Mouse (Mus musculus): ENCODE results near the gene Cd63. TPM values are rescaled to one million over a fixed set of nuclear protein-coding genes. Genes with fewer than 3 reads are reported as not detected.

Gene Cd63
- polyA plus RNA-seq, 1 experiment, result 35.7 TPM

DNA sequence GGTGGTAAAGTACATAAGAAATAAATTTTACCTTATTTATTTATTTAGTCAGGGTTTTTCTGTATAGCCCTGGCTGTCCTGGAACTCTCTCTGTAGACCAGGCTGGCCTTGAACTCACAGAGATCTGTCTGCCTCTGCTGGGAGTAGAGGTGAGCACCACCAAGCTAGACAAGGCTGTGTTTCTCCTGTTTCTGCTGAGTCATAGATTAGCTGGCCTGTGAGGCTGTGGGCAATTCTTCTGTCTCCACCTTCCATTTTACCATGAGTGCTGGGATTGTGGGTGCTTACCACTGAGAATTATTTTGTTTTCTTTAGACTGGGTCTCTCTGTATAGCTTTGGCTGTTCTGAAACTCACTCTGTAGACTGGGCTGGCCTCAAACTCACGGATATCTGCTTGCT lies 620 bp downstream of the Cd63 start:
- H3K27ac ChIP-seq (ENCODE audit: insufficient read depth, low read length), result no peak overlapping the region
- 70% methylated on average over 1 of the region's 1 CpGs for WGBS
- no peak for TF ChIP-seq CTCF (IDR thresholded peaks at IDR 0.05; ENCODE audit: extremely low read depth, insufficient read depth, insufficient read length, insufficient replicate concordance)
- no peak for TF ChIP-seq POLR2A (IDR thresholded peaks at IDR 0.05; ENCODE audit: low read depth, low read length)
- peaks cover 2% of the 10 kb centered on the region; the same call in 1 of the 2 replicates for H3K4me1 ChIP-seq (ENCODE audit: control insufficient read depth, insufficient read depth, insufficient read length)
- no peaks in the 10 kb centered on the region for H3K27me3 ChIP-seq (ENCODE audit: control insufficient read depth, insufficient read depth, low read length)
- no peaks in the 10 kb centered on the region for H3K36me3 ChIP-seq (ENCODE audit: control insufficient read depth, insufficient read depth, low read length)
- no peak overlapping the region for H3K4me3 ChIP-seq (ENCODE audit: extremely low read depth, insufficient read depth, insufficient read length)
- DNase-seq (ENCODE audit: low read depth in 1 of 2, low spot score in 2 of 2), result no peak

DNA sequence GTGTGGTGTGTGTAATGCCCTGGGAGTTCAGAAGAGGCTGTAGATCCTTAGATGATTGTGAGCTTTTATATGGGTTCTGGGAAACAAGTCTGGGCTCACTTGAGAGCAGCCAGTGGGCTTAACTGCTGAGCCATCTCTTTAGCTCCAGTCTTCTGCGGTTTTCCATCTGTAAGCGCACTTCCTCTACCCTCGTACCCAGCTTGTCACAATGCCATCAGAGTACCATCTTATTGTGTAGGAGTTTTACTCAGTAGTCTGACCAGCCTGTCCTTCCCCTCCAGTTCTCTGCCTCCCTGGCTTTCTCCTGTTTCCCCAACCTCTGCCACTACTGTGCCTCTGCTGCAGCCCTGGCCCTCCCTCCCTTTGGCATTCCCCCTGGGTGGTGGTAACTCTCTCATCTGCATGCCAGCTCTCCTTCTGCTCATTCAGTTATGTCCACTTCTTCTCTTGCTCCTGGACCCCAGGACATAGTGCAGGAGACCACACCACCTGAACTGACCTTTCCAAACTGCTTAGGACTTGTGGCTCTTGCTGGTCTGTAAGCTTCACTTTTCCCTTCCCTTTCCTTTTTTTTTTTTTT lies 1.7 kb downstream of the Cd63 start:
- whole genome bisulfite sequencing, result 19% methylated on average over 3 of the region's 3 CpGs
- H3K4me3 ChIP-seq (ENCODE audit: extremely low read depth, insufficient read depth, insufficient read length), result no peak overlapping the region
- DNase-seq (ENCODE audit: low read depth in 1 of 2, low spot score in 2 of 2), result no peak
- no peaks in the 10 kb centered on the region for H3K36me3 ChIP-seq (ENCODE audit: control insufficient read depth, insufficient read depth, low read length)
- H3K27me3 ChIP-seq (ENCODE audit: control insufficient read depth, insufficient read depth, low read length), result no peaks in the 10 kb centered on the region
- H3K4me1 ChIP-seq (ENCODE audit: control insufficient read depth, insufficient read depth, insufficient read length), result peaks cover 2% of the 10 kb centered on the region; the same call in 1 of the 2 replicates
- TF ChIP-seq POLR2A (IDR thresholded peaks at IDR 0.05; ENCODE audit: low read depth, low read length), result no peak
- no peak for TF ChIP-seq CTCF (IDR thresholded peaks at IDR 0.05; ENCODE audit: extremely low read depth, insufficient read depth, insufficient read length, insufficient replicate concordance)
- no peak overlapping the region for H3K27ac ChIP-seq (ENCODE audit: insufficient read depth, low read length)

DNA sequence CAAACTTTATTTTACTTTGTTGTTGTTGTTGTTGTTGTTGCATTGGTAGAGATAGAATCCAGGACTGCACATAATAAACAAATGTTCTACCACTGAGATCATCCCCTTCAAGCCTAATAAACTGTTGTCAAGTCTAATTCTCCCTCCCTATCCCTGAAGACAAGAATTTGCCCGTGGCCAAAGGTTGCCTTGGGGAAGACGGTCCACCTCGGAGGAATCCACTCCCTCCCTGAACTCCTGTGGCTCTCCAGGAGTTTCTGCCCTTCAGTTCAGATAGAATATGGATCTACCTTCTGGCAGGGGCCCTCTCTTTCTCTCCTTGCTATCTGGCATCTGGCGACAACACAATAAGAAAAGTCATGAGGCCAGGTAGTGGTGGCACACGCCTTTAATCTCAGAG lies 4.0 kb downstream of the Cd63 start:
- peaks cover 6% of the 10 kb centered on the region for H3K4me1 ChIP-seq (ENCODE audit: control insufficient read depth, insufficient read depth, insufficient read length)
- TF ChIP-seq POLR2A (IDR thresholded peaks at IDR 0.05; ENCODE audit: low read depth, low read length) (no peak), CTCF (IDR thresholded peaks at IDR 0.05; ENCODE audit: extremely low read depth, insufficient read depth, insufficient read length, insufficient replicate concordance) (no peak)
- H3K4me3 ChIP-seq (ENCODE audit: extremely low read depth, insufficient read depth, insufficient read length), result no peak overlapping the region
- peaks cover 7% of the 10 kb centered on the region for H3K27me3 ChIP-seq (ENCODE audit: control insufficient read depth, insufficient read depth, low read length)
- no peaks in the 10 kb centered on the region for H3K36me3 ChIP-seq (ENCODE audit: control insufficient read depth, insufficient read depth, low read length)
- no peak overlapping the region for H3K27ac ChIP-seq (ENCODE audit: insufficient read depth, low read length)
- WGBS, result 90% methylated on average over 5 of the region's 5 CpGs
- DNase-seq (ENCODE audit: low read depth in 1 of 2, low spot score in 2 of 2), result no peak

DNA sequence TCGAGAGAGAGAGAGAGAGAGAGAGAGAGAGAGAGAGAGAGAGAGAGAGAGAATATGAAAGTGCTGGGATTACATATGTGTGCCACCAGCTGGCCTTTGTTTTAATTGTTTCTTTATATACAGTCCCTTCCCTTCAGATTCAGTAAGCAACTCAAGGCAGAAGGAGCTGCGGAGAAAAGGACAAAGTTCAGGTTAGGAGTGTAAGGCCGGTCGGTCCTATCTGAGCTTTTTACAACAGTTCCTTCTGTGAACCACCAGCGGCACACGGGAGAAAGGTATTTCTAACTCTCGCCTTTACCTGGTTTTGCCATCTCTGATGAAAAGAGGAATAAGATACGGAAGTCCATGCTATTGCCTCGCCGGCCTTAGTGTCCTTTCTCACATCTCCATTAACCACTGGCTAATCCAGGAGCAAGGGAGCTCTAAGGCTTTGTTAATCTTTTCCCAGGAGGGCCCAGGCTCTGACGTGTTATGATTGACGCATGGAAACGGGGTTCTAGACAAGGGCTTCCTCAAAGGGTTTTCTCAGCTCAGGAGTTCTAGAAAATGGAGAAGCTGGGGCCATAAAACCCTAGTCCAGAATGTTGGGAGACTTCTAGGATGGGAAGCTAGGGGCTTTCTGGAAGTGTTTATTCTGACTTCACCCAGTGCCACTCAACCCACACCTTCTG lies 8.1 kb downstream of the Cd63 start:
- no peak overlapping the region for H3K27ac ChIP-seq (ENCODE audit: insufficient read depth, low read length)
- no peak for DNase-seq (ENCODE audit: low read depth in 1 of 2, low spot score in 2 of 2)
- H3K36me3 ChIP-seq (ENCODE audit: control insufficient read depth, insufficient read depth, low read length), result no peaks in the 10 kb centered on the region
- peaks cover 9% of the 10 kb centered on the region; the same call in 1 of the 2 replicates for H3K4me1 ChIP-seq (ENCODE audit: control insufficient read depth, insufficient read depth, insufficient read length)
- peaks cover 14% of the 10 kb centered on the region for H3K27me3 ChIP-seq (ENCODE audit: control insufficient read depth, insufficient read depth, low read length)
- TF ChIP-seq POLR2A (IDR thresholded peaks at IDR 0.05; ENCODE audit: low read depth, low read length) (no peak), CTCF (IDR thresholded peaks at IDR 0.05; ENCODE audit: extremely low read depth, insufficient read depth, insufficient read length, insufficient replicate concordance) (no peak)
- H3K4me3 ChIP-seq (ENCODE audit: extremely low read depth, insufficient read depth, insufficient read length), result no peak overlapping the region
- WGBS, result 73% methylated on average over 13 of the region's 13 CpGs

DNA sequence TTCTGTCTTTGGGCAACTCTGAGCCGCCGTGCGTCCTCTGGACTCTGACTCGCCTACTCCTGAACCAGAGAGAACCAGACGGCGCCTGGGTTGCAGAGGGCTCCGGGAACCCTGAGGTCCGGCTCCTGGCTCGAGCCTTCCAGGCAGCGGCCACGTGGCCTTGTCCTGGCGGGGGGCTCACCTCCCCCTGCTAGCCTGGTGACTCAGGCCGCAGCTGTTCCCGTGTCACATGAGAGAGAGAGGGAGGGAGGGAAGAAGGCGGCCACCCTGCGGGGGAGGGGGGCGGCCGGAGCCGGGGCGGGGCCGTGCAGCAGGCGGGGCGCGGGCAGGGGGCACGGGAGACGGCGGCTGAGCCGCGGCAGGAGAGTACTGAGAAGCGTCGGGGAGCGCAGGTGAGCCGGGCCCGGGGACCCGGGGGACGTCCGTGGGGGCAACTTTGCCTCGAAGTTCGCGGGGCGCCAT lies 8.8 kb downstream of the Cd63 start:
- DNase-seq (ENCODE audit: low read depth in 1 of 2, low spot score in 2 of 2), result no peak
- Histone ChIP-seq H3K27ac (ENCODE audit: insufficient read depth, low read length) (peak overlapping the region; percentile 51; the same call in 1 of the 2 replicates), H3K4me3 (ENCODE audit: extremely low read depth, insufficient read depth, insufficient read length) (peak overlapping the region; percentile 52; the same call in 1 of the 2 replicates), H3K36me3 (ENCODE audit: control insufficient read depth, insufficient read depth, low read length) (no peaks in the 10 kb centered on the region), H3K4me1 (ENCODE audit: control insufficient read depth, insufficient read depth, insufficient read length) (peaks cover 9% of the 10 kb centered on the region; the same call in 1 of the 2 replicates), H3K27me3 (ENCODE audit: control insufficient read depth, insufficient read depth, low read length) (peaks cover 14% of the 10 kb centered on the region)
- 3% methylated on average over 37 of the region's 41 CpGs for WGBS
- TF ChIP-seq POLR2A (IDR thresholded peaks at IDR 0.05; ENCODE audit: low read depth, low read length), result no peak
- no peak for TF ChIP-seq CTCF (IDR thresholded peaks at IDR 0.05; ENCODE audit: extremely low read depth, insufficient read depth, insufficient read length, insufficient replicate concordance)

DNA sequence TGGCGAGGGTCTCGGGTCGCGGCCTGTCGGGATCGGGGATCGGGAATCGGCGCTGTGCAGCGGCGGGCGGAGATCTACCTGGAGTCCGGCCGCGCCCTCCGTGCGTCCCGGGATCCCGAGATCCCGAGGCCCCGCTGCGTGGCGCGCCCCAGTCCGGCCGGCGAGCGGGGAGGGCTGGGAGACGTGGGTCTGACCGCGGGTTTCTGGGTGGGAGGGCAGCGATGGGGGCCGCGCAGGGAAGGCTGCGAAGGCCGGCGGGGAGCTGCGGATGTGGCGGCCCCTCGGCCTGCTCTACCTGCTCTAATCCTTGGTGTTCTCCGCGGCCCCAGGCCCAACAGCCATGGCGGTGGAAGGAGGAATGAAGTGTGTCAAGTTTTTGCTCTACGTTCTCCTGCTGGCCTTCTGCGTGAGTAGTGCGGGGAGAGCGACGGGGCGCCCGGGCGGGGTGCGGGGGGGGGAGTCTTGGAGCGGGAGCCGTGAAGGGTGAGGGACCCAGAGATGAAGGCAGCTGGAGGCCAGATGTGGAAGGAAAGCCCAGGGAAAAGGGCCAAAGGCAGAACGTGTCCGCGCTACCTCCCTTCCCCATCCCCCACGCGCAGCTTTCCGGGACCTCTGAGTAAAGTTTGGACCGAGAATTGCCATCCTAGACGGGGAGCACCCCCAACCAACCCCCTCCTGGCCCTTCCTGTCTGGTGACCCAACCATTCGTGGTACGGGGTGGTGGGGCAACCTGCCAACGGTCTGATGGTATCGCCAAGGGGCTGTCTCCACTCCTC lies 9.5 kb downstream of the Cd63 start:
- TF ChIP-seq CTCF (IDR thresholded peaks at IDR 0.05; ENCODE audit: extremely low read depth, insufficient read depth, insufficient read length, insufficient replicate concordance), result no peak
- no peak for TF ChIP-seq POLR2A (IDR thresholded peaks at IDR 0.05; ENCODE audit: low read depth, low read length)
- Histone ChIP-seq H3K27me3 (ENCODE audit: control insufficient read depth, insufficient read depth, low read length) (peaks cover 14% of the 10 kb centered on the region), H3K4me1 (ENCODE audit: control insufficient read depth, insufficient read depth, insufficient read length) (peaks cover 9% of the 10 kb centered on the region; the same call in 1 of the 2 replicates), H3K27ac (ENCODE audit: insufficient read depth, low read length) (peak overlapping the region; percentile 51; the same call in 1 of the 2 replicates), H3K4me3 (ENCODE audit: extremely low read depth, insufficient read depth, insufficient read length) (peak overlapping the region; percentile 52), H3K36me3 (ENCODE audit: control insufficient read depth, insufficient read depth, low read length) (no peaks in the 10 kb centered on the region)
- DNase-seq (ENCODE audit: low read depth in 1 of 2, low spot score in 2 of 2), result no peak
- WGBS, result 6% methylated on average over 65 of the region's 66 CpGs
